Mouse (Mus musculus) liver, postnatal 0 days (tissue): ENCODE measurements around the gene Ankfn1. TPM values are rescaled to one million over a fixed set of nuclear protein-coding genes. Genes with fewer than 3 reads are reported as not detected.

Source experiments
- ATAC-seq: fragments of 200-750 bp; cut with Nextera tagmentation; 2 replicates; pipeline ENCODE4 v1.8.0; 2017; ENCODE audit warnings: mild to moderate bottlenecking, moderate library complexity
- DNase-seq: peaks from one replicate; pipeline ENCODE4 v3.0.0-alpha.2; 2016
- H3K27ac ChIP-seq: fragments of 300-500 bp; sonication (generic); 2 replicates; pipeline ENCODE4 v1.5.1; 2014; ENCODE audit warnings: antibody characterized with exemption, moderate library complexity, mild to moderate bottlenecking, low read depth
- H3K27me3 ChIP-seq: fragments of 300-500 bp; sonication (generic); 2 replicates; pipeline ENCODE4 v1.6.1; 2014; ENCODE audit warnings: low read length, control low read depth, mixed read lengths; ENCODE audit not compliant: insufficient read depth
- H3K36me3 ChIP-seq: fragments of 300-500 bp; sonication (generic); replicated peaks from 2 replicates; pipeline ENCODE4 v1.6.1; 2014; ENCODE audit warnings: mild to moderate bottlenecking, control low read depth, low read length, moderate library complexity, mixed read lengths; ENCODE audit not compliant: insufficient read depth
- H3K4me1 ChIP-seq: fragments of 300-500 bp; sonication (generic); 2 replicates; pipeline ENCODE4 v1.6.1; 2014; ENCODE audit warnings: antibody characterized with exemption, mild to moderate bottlenecking, control low read depth; ENCODE audit not compliant: insufficient read depth
- H3K4me2 ChIP-seq: fragments of 300-500 bp; sonication (generic); 2 replicates; pipeline ENCODE4 v1.6.1; 2014; ENCODE audit warnings: low read depth, mild to moderate bottlenecking, low read length, moderate library complexity, mixed read lengths
- H3K4me3 ChIP-seq: fragments of 300-500 bp; sonication (generic); 2 replicates; pipeline ENCODE4 v1.5.1; 2014; ENCODE audit warnings: low read depth, low read length
- H3K9ac ChIP-seq: fragments of 300-500 bp; sonication (generic); replicated peaks from 2 replicates; pipeline ENCODE4 v1.6.1; 2014; ENCODE audit warnings: mild to moderate bottlenecking, moderate library complexity
- H3K9me3 ChIP-seq: fragments of 300-500 bp; sonication (generic); 2 replicates; pipeline ENCODE4 v1.6.1; 2016; ENCODE audit warnings: mild to moderate bottlenecking, control low read depth, low read length, mixed read lengths
- CTCF ChIP-seq: sonication (generic); IDR thresholded peaks from 2 replicates; pipeline ENCODE4 v1.5.1; 2016; ENCODE audit warnings: antibody characterized with exemption, low read depth
- EP300 ChIP-seq: IDR thresholded peaks from 2 replicates; pipeline ENCODE4 v1.6.1; 2016; ENCODE audit warnings: antibody characterized with exemption, low read depth, mild to moderate bottlenecking
- WGBS: fragments of 180-500 bp; shearing (Covaris S2); extraction: QIAGEN DNeasy Blood & Tissue Kit; methylation state at CpG from one replicate; pipeline ENCODE4 v1.1.7; 2014; ENCODE audit not compliant: insufficient replicate concordance; 5-methylcytosine and 5-hydroxymethylcytosine counted together
- polyA plus RNA-seq: library from polyadenylated mRNA; unstranded; fragments of >200 nt; fragmentation: Nextera tagmentation; extraction: Ambion mirVana; gene quantifications from 2 replicates; pipeline ENCODE4 v1.2.1, GENCODE M21; 2015

The Ankfn1 gene
- polyA plus RNA-seq = not detected in 2 replicates

DNA sequence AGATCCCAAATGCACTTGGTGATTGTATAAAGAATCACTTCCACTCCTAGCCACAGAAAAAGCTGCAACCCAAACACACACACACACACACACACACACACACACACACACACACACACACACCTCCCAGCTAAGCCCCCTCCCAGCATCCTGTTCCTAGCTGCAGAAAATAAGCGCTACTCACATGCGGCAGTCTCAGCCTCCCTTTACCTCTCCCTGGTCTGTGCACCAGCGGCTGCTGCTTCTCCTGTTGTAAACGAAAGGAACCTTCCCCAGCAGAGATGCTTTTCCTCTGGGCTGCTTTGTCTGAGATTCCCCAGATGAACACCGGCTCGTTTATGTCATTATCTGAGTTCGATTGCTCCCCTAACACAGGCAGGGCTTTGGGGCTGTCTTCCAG lies at the start of gene Ankfn1:
Gene Ankfn1, minus strand, starts transcription at position 223 of the 400 bp plus-strand sequence.
- 30% methylated on average over 7 of the region's 7 CpGs for WGBS
- H3K36me3 ChIP-seq = no peaks in the 10 kb centered on the region
- H3K27me3 ChIP-seq = no peaks in the 10 kb centered on the region

DNA sequence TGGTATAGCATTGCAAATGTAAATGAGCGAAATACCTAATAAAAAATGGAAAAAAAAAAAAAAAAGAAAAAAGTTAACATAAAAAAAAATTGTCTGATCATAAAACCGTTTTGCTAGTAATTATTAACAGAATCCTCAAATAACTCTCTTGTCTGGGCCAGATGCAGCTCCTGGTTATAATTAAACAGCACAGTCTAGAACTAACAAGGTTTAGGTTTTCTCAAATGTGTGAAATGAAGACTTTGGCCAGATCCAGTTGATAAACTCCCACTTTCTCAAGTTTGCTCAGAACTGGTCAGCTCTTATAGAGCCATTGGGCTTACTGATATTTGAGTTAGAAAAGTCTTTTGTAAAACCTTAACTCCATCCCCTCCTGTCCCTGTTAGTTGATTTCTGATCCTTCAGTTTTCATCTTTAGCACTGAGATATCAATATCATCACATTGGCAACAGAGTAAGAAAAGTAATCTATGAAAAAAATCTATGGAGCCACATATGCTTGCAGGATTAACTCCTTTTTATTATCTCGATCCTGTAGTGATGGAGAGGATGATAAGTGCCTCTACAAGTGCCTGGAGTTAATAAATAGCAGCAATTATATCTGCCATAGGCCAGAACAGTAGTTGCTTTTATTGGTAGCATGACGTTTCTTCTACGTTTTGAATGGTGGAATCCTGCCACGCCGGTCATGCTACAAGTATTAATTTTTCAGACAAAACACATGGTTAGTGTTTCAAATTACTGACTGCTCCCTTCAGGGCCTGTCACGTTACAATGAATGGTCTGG lies 46.4 kb upstream of the Ankfn1 start:
- TF ChIP-seq EP300 = no peak
- no peak for TF ChIP-seq CTCF
- Histone ChIP-seq H3K27ac (no peak overlapping the region), H3K27me3 (no peaks in the 10 kb centered on the region), H3K9ac (no peak overlapping the region), H3K4me3 (no peak overlapping the region), H3K4me2 (no peak overlapping the region), H3K9me3 (no peaks in the 10 kb centered on the region), H3K4me1 (no peaks in the 10 kb centered on the region), H3K36me3 (no peaks in the 10 kb centered on the region)
- ATAC-seq (no peak), DNase-seq (no peak)
- WGBS = 78% methylated on average over 8 of the region's 8 CpGs

More for the DNA sequence above, at the start of gene Ankfn1:
- Histone ChIP-seq H3K9me3 (no peaks in the 10 kb centered on the region), H3K4me3 (no peak within 1 kb of the TSS), H3K27ac (no peak within 1 kb of the TSS), H3K9ac (no peak within 1 kb of the TSS), H3K4me2 (no peak within 1 kb of the TSS), H3K4me1 (no peaks in the 10 kb centered on the region)
- no peak for TF ChIP-seq CTCF
- TF ChIP-seq EP300 = no peak
- ATAC-seq = no peak
- DNase-seq = no peak

DNA sequence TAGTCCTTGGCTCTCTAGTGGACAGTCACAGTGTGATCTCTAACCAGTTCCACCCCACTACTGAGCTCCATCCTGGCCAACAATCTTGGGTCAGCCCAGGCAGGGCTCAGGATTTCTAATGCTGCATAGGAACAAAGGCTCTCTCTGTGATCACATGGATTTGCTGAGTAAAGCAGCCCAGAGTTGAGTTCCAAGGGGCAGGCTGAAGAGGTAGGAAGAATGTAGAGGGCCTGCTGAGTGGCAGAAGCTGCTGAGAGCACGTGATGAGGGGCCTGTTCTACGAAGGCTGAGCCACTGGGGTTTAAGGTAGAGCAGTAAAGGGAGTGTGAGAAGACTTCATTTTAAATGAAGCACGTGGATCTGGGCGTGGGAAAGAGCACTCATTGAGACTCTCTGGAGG lies 41.1 kb upstream of the Ankfn1 start:
- no peak overlapping the region for H3K4me3 ChIP-seq
- no peaks in the 10 kb centered on the region for H3K27me3 ChIP-seq
- 67% methylated on average over 4 of the region's 4 CpGs for WGBS
- DNase-seq = no peak
- TF ChIP-seq CTCF = no peak
- TF ChIP-seq EP300 = no peak
- no peaks in the 10 kb centered on the region for H3K9me3 ChIP-seq
- no peak overlapping the region for H3K27ac ChIP-seq
- no peak overlapping the region for H3K9ac ChIP-seq
- H3K4me2 ChIP-seq = no peak overlapping the region
- H3K36me3 ChIP-seq = no peaks in the 10 kb centered on the region
- no peak for ATAC-seq
- no peaks in the 10 kb centered on the region for H3K4me1 ChIP-seq

DNA sequence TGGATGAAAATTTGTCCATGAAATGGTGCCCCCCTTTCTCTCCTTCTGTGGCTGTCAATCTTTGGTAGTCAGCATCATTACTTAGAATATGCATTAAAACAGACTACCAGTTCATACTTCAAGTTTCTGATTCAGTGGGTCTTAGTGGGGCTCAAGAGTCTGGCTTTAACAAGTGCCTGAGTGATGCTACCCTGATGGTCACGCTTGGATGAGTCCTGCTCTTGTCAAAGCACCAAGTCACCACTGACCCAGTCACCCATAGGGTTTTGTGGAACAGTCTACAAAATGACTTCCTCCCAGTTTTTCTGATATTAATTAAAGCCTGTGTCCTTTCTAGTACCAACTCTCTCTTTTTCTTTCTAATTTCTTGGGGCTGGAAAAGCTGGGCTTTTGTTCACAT lies 34.0 kb upstream of the Ankfn1 start:
- Histone ChIP-seq H3K27ac (no peak overlapping the region), H3K36me3 (no peaks in the 10 kb centered on the region), H3K4me1 (no peaks in the 10 kb centered on the region), H3K9ac (no peak overlapping the region), H3K4me3 (no peak overlapping the region), H3K9me3 (no peaks in the 10 kb centered on the region), H3K27me3 (no peaks in the 10 kb centered on the region), H3K4me2 (no peak overlapping the region)
- DNase-seq (no peak), ATAC-seq (no peak)
- TF ChIP-seq EP300 (no peak), CTCF (no peak)
- WGBS = 58% methylated on average over 1 of the region's 1 CpGs

DNA sequence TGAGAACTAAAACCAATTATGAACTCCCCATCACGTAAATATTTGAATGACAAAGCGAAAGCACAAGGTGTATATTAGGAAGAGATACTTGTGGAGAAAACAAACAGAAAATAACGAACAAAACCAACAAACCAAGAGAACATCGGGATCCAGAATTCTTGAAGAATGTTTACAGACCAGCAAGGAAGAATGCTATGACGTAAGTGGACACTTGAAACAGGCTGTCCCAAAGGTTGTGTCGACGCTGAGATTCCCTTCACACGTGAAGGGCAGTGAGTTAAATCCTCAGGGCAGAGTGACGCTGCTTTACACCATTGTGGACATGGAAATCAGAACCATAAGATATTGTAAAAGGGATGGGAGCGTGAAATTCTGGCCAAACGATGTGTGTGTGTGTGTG lies 30.5 kb upstream of the Ankfn1 start:
- Histone ChIP-seq H3K36me3 (no peaks in the 10 kb centered on the region), H3K27ac (no peak overlapping the region), H3K4me1 (no peaks in the 10 kb centered on the region), H3K9ac (no peak overlapping the region), H3K4me2 (no peak overlapping the region), H3K9me3 (no peaks in the 10 kb centered on the region), H3K4me3 (no peak overlapping the region), H3K27me3 (no peaks in the 10 kb centered on the region)
- 67% methylated on average over 11 of the region's 11 CpGs for WGBS
- ATAC-seq (no peak), DNase-seq (no peak)
- TF ChIP-seq CTCF (no peak), EP300 (no peak)

DNA sequence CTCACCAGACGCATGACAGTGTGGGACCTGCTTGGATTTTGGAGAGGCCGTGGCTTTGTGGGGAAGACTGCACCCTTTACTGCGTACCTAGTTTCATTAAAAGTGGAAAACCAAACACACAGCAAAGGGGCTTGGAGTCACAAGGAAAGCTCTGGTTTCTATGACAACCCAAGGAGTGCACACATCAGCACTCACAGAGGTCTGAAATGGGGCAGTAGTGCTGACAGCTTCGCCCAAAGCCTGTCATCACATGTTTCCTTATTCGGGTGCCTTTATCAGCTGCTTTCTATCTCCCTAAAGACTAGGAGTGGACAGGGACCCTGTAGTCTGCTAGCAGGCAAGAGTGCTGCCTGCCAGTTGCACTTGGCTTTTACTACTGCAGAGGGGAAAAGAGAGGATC lies 27.4 kb upstream of the Ankfn1 start:
- WGBS = 43% methylated on average over 5 of the region's 5 CpGs
- H3K27ac ChIP-seq = no peak overlapping the region
- no peaks in the 10 kb centered on the region for H3K27me3 ChIP-seq
- no peak for TF ChIP-seq EP300
- no peak for TF ChIP-seq CTCF
- no peak overlapping the region for H3K4me2 ChIP-seq
- H3K4me3 ChIP-seq = no peak overlapping the region
- H3K9me3 ChIP-seq = no peaks in the 10 kb centered on the region
- no peak for ATAC-seq
- no peak overlapping the region for H3K9ac ChIP-seq
- no peak for DNase-seq
- no peaks in the 10 kb centered on the region for H3K36me3 ChIP-seq
- H3K4me1 ChIP-seq = no peaks in the 10 kb centered on the region

DNA sequence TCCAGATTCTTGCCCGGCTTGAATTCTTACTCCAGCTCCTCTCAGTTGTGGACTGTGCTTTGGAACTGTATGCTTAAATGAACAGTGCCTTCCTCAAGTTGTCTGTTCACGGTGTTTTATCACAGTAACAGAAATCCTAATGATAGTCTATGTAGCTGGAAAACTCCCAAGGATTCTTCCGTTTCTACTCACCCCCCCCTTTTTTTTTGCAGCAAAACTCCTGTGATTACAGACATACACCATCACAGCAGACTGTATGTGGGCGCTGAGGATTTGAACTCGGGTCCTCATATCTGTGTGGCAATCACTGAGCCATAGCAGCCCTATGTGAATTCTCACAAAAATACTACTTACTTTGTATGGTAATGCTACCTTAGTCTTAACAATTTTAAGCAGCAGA lies 26.5 kb upstream of the Ankfn1 start:
- Histone ChIP-seq H3K27ac (no peak overlapping the region), H3K9me3 (no peaks in the 10 kb centered on the region), H3K36me3 (no peaks in the 10 kb centered on the region), H3K4me3 (no peak overlapping the region), H3K4me1 (no peaks in the 10 kb centered on the region), H3K4me2 (no peak overlapping the region), H3K9ac (no peak overlapping the region), H3K27me3 (no peaks in the 10 kb centered on the region)
- 65% methylated on average over 5 of the region's 5 CpGs for WGBS
- DNase-seq (no peak), ATAC-seq (no peak)
- TF ChIP-seq EP300 = no peak
- TF ChIP-seq CTCF = no peak
